Mouse (Mus musculus) embryonic facial prominence, embryonic 15.5 days (tissue): Measurements from ENCODE around the gene Rtel1. TPM values are rescaled to one million over a fixed set of nuclear protein-coding genes. Genes with fewer than 3 reads are reported as not detected.

ENCODE experiments used
- ATAC-seq: fragments of 200-750 bp; cut with Nextera tagmentation; 2 replicates; pipeline ENCODE4 v1.8.0; 2017; ENCODE audit warnings: low read depth, moderate TSS enrichment; ENCODE audit not compliant: insufficient number of reproducible peaks, low FRiP score, low TSS enrichment
- H3K27ac ChIP-seq: fragments of 300-500 bp; sonication (generic); replicated peaks from 2 replicates; pipeline ENCODE4 v1.5.1; 2015; ENCODE audit warnings: mild to moderate bottlenecking, inconsistent platforms
- H3K27me3 ChIP-seq: fragments of 300-500 bp; sonication (generic); 2 replicates; pipeline ENCODE4 v1.6.1; 2015; ENCODE audit warnings: inconsistent platforms
- H3K36me3 ChIP-seq: fragments of 300-500 bp; sonication (generic); 2 replicates; pipeline ENCODE4 v1.6.1; 2015; ENCODE audit warnings: mild to moderate bottlenecking, inconsistent platforms
- H3K4me1 ChIP-seq: fragments of 300-500 bp; sonication (generic); 2 replicates; pipeline ENCODE4 v1.6.1; 2015; ENCODE audit warnings: inconsistent platforms
- H3K4me2 ChIP-seq: fragments of 300-500 bp; sonication (generic); replicated peaks from 2 replicates; pipeline ENCODE4 v1.6.1; 2015; ENCODE audit warnings: mild to moderate bottlenecking, inconsistent platforms
- H3K4me3 ChIP-seq: fragments of 300-500 bp; sonication (generic); replicated peaks from 2 replicates; pipeline ENCODE4 v1.5.1; 2015; ENCODE audit warnings: mild to moderate bottlenecking, inconsistent platforms
- H3K9ac ChIP-seq: fragments of 300-500 bp; sonication (generic); 2 replicates; pipeline ENCODE4 v1.6.1; 2015; ENCODE audit warnings: inconsistent platforms
- H3K9me3 ChIP-seq: fragments of 300-500 bp; sonication (generic); replicated peaks from 2 replicates; pipeline ENCODE4 v1.6.1; 2016; ENCODE audit warnings: inconsistent platforms
- WGBS: fragments of 180-500 bp; shearing (Covaris S2); methylation state at CpG from one replicate; pipeline ENCODE4 v1.1.7; 2015; 5-methylcytosine and 5-hydroxymethylcytosine counted together
- polyA plus RNA-seq: library from polyadenylated mRNA; unstranded; fragments of >200 nt; fragmentation: Nextera tagmentation; extraction: Ambion mirVana; gene quantifications from 2 replicates; pipeline ENCODE4 v1.2.1, GENCODE M21; 2015

Gene Rtel1
- polyA plus RNA-seq, 1 experiment from 2014 or later = 40.8 TPM

DNA sequence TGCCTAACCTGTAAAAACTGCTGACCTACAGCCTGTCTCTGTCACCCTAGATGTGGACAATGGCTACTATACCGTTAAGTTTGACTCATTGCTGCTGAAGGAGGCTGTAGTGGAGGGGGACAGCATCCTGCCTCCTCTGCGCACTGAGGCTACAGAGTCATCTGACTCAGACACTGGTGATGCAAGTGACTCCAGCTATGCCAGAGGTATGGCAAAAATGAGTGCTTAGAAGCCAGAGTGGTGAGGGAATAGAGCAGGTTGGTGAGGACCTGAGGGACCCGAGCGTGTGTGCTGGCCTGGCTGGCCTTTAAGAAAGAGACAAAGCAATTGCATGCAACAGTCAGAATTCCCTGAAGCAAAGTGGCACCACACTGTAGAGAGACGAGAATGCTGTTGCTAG lies 59.2 kb downstream of the Rtel1 start:
- no peaks in the 10 kb centered on the region for H3K9me3 ChIP-seq
- no peak for ATAC-seq
- 88% methylated on average over 5 of the region's 5 CpGs for WGBS
- no peaks in the 10 kb centered on the region for H3K27me3 ChIP-seq
- no peaks in the 10 kb centered on the region for H3K4me1 ChIP-seq
- H3K9ac ChIP-seq = no peak overlapping the region
- no peak overlapping the region for H3K27ac ChIP-seq
- H3K36me3 ChIP-seq = peaks cover 54% of the 10 kb centered on the region
- H3K4me2 ChIP-seq = no peak overlapping the region
- no peak overlapping the region for H3K4me3 ChIP-seq

GRCm38 (mm10) chr2:181379778-181380177 lies 60.2 kb downstream of the Rtel1 start, which contains the start of gene Lime1:
Gene Lime1 (plus strand): TSS chr2:181380078.
- no peak within 1 kb of the TSS for H3K4me3 ChIP-seq
- ATAC-seq = no peak
- H3K36me3 ChIP-seq = peaks cover 59% of the 10 kb centered on the region
- WGBS = 94% methylated on average over 12 of the region's 12 CpGs
- no peaks in the 10 kb centered on the region for H3K27me3 ChIP-seq
- no peak within 1 kb of the TSS for H3K4me2 ChIP-seq
- no peak within 1 kb of the TSS for H3K27ac ChIP-seq
- no peak within 1 kb of the TSS for H3K9ac ChIP-seq
- no peaks in the 10 kb centered on the region for H3K9me3 ChIP-seq
- no peaks in the 10 kb centered on the region for H3K4me1 ChIP-seq

- Histone ChIP-seq H3K4me3 (no peak overlapping the region), H3K27ac (no peak overlapping the region), H3K9me3 (no peaks in the 10 kb centered on the region), H3K27me3 (no peaks in the 10 kb centered on the region), H3K36me3 (peaks cover 59% of the 10 kb centered on the region), H3K4me2 (no peak overlapping the region), H3K4me1 (no peaks in the 10 kb centered on the region), H3K9ac (no peak overlapping the region)
- no peak for ATAC-seq
- WGBS = 76% methylated on average over 5 of the region's 5 CpGs
Measured at GRCm38 (mm10) chr2:181380251-181380650, 60.7 kb downstream of the Rtel1 start.

DNA sequence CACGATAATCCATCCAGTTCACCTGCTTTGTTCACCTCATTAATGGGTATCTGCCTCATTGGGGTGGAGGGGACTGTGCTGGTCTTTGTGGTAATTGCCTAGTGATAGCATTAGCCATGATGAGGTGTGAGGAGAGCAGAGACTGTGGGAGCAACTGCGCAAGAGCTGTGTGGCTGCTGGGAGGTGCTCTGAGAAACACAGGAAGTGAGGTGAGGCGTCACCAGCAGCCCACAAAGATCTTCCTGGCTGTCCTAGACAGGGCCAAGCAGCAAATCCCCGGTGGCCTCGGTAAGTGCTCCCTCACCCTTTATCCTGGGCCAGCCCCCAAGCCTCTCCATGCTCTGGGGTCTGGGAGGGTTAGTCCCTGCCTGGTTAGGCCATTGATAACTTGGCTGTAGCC lies 61.6 kb downstream of the Rtel1 start:
- no peak for ATAC-seq
- Histone ChIP-seq H3K4me1 (no peaks in the 10 kb centered on the region), H3K9ac (no peak overlapping the region), H3K9me3 (no peaks in the 10 kb centered on the region), H3K4me3 (no peak overlapping the region), H3K4me2 (no peak overlapping the region), H3K36me3 (peaks cover 59% of the 10 kb centered on the region), H3K27ac (no peak overlapping the region), H3K27me3 (no peaks in the 10 kb centered on the region)
- WGBS = 89% methylated on average over 5 of the region's 5 CpGs

DNA sequence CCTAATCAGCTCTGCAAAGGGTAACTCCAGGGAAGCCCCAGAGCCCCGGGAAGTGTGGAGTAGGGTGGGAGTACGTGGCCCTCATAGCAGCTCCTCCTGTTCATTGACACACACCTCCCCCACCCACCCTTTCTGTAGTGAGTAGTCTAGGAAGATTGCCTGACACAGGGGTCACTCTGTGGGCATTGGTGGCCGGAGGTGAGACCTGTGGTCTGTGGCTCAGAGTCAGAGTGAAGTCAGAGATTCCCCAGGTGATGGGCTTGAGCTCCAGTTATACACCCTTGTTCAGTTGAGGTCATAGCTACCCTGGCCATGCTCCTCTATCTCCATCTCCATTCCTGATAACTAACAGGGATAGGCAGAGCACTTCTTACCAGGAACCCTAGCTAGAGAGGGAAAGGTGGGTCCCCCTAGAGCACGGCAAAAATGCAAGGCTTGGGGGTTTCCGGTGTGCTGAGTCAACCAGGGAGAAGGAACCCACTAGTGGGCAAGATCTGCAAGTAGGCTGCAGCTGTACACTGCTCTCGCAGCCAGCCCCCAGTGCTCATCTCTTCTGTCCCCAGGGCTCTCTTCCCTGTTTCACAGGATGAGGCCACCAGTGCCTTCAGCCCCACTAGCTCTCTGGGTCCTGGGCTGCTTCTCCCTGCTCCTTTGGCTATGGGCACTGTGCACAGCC lies 62.2 kb downstream of the Rtel1 start:
- no peaks in the 10 kb centered on the region for H3K9me3 ChIP-seq
- H3K4me1 ChIP-seq = no peaks in the 10 kb centered on the region
- WGBS = 87% methylated on average over 6 of the region's 6 CpGs
- H3K36me3 ChIP-seq = peaks cover 64% of the 10 kb centered on the region
- ATAC-seq = no peak
- no peak overlapping the region for H3K9ac ChIP-seq
- no peak overlapping the region for H3K4me2 ChIP-seq
- H3K4me3 ChIP-seq = no peak overlapping the region
- no peak overlapping the region for H3K27ac ChIP-seq
- no peaks in the 10 kb centered on the region for H3K27me3 ChIP-seq

GRCm38 (mm10) chr2:181384463-181384862 lies 64.9 kb downstream of the Rtel1 start:
- no peaks in the 10 kb centered on the region for H3K9me3 ChIP-seq
- no peak for ATAC-seq
- no peak overlapping the region for H3K27ac ChIP-seq
- no peaks in the 10 kb centered on the region for H3K4me1 ChIP-seq
- no peaks in the 10 kb centered on the region for H3K27me3 ChIP-seq
- no peak overlapping the region for H3K4me2 ChIP-seq
- H3K4me3 ChIP-seq = no peak overlapping the region
- H3K9ac ChIP-seq = no peak overlapping the region
- peaks cover 56% of the 10 kb centered on the region for H3K36me3 ChIP-seq
- WGBS = 77% methylated on average over 7 of the region's 7 CpGs

DNA sequence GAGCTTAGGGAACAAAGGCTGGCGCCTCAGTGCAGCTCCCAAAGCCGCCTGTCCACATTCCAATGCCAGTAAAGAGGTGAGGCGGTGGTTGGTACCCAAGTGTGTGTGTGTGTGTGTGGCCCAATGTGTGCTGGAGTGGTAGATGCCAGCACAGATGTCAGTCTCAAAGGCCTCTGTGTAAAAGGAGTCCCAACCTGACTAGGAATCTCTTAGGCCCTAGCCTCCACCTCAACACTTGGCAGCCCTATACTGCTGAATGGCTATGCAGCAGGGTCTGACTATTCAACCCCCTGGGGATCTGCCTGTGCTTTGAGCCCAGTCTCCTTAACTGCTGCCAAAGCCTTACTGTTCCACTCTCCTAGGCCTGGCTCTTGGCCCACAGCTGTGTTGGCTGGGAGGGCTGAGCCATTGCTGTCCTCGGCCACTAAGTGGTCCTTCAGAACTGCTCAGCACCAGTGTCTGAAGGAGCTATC lies 65.4 kb downstream of the Rtel1 start:
- H3K27me3 ChIP-seq = no peaks in the 10 kb centered on the region
- H3K4me2 ChIP-seq = no peak overlapping the region
- no peak overlapping the region for H3K27ac ChIP-seq
- WGBS = 62% methylated on average over 4 of the region's 4 CpGs
- no peaks in the 10 kb centered on the region for H3K4me1 ChIP-seq
- H3K4me3 ChIP-seq = no peak overlapping the region
- no peaks in the 10 kb centered on the region for H3K9me3 ChIP-seq
- H3K36me3 ChIP-seq = peaks cover 52% of the 10 kb centered on the region
- ATAC-seq = 0 out of 2 replicates have a peak, but pooled peaks have one; percentile 11
- H3K9ac ChIP-seq = no peak overlapping the region

- Histone ChIP-seq H3K27ac (no peak overlapping the region), H3K4me2 (no peak overlapping the region), H3K4me3 (no peak overlapping the region), H3K9me3 (no peaks in the 10 kb centered on the region), H3K36me3 (peaks cover 42% of the 10 kb centered on the region), H3K27me3 (no peaks in the 10 kb centered on the region), H3K4me1 (no peaks in the 10 kb centered on the region), H3K9ac (no peak overlapping the region)
- WGBS = 60% methylated on average over 3 of the region's 3 CpGs
- no peak for ATAC-seq
Measured at GRCm38 (mm10) chr2:181385885-181386284, 66.3 kb downstream of the Rtel1 start.

- H3K4me1 ChIP-seq = no peaks in the 10 kb centered on the region
- H3K4me3 ChIP-seq = no peak overlapping the region
- H3K36me3 ChIP-seq = peaks cover 34% of the 10 kb centered on the region
- no peaks in the 10 kb centered on the region for H3K27me3 ChIP-seq
- no peak for ATAC-seq
- H3K4me2 ChIP-seq = no peak overlapping the region
- H3K9me3 ChIP-seq = no peaks in the 10 kb centered on the region
- H3K27ac ChIP-seq = no peak overlapping the region
- no peak overlapping the region for H3K9ac ChIP-seq
- WGBS = 80% methylated on average over 3 of the region's 4 CpGs
Measured at GRCm38 (mm10) chr2:181386663-181387210, 67.2 kb downstream of the Rtel1 start.

DNA sequence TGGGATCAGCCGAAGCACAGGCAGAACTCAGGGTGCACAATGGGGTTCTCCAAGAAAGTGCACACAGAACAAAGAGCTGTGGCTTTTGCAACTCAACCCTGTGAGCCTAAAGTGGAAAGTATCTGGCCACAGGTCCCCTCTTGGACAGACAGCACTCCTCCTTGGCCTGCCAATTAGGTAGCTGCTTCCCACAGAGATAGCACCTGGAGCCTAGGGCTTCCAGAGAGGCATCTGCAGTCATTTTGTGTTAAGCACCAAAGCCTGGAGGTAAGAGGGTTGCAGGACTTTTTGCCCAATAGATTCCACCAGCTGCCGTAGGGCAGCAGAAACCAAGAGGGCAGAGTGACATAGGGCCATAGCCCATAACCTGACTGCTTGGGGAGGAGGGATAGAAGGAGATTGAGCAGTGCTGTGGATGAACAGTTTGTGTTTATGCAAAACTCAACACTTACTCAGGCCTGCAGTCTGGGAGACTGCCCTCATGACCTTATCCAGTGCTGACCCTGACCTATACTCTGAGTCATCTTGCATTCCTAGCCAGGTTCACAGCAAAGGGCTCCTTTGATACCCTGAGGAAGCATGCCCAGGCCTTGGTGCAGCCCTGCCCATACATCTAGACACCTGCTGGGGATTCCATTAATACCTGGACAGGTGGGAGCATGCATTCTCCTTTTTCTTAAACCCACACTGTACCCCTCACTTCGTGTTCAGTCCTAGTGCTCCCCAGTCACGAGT lies 70.8 kb downstream of the Rtel1 start:
- ATAC-seq = no peak
- no peaks in the 10 kb centered on the region for H3K4me1 ChIP-seq
- H3K4me2 ChIP-seq = no peak overlapping the region
- H3K27me3 ChIP-seq = no peaks in the 10 kb centered on the region
- H3K9me3 ChIP-seq = no peaks in the 10 kb centered on the region
- 60% methylated on average over 4 of the region's 4 CpGs for WGBS
- H3K4me3 ChIP-seq = no peak overlapping the region
- no peak overlapping the region for H3K27ac ChIP-seq
- no peak overlapping the region for H3K9ac ChIP-seq
- H3K36me3 ChIP-seq = peaks cover 9% of the 10 kb centered on the region; the same call in 1 of the 2 replicates

- WGBS = 84% methylated on average over 15 of the region's 15 CpGs
- 0 out of 2 replicates have a peak, but pooled peaks have one; percentile 5 for ATAC-seq
- no peak overlapping the region for H3K27ac ChIP-seq
Measured at GRCm38 (mm10) chr2:181391022-181391421, 71.5 kb downstream of the Rtel1 start.

More at GRCm38 (mm10) chr2:181391022-181391421, 71.5 kb downstream of the Rtel1 start:
- H3K9me3 ChIP-seq = no peaks in the 10 kb centered on the region
- H3K4me3 ChIP-seq = no peak overlapping the region
- no peaks in the 10 kb centered on the region for H3K4me1 ChIP-seq
- H3K9ac ChIP-seq = no peak overlapping the region
- H3K36me3 ChIP-seq = peaks cover 9% of the 10 kb centered on the region; the same call in 1 of the 2 replicates
- no peak overlapping the region for H3K4me2 ChIP-seq
- no peaks in the 10 kb centered on the region for H3K27me3 ChIP-seq
